Mouse (Mus musculus): ENCODE measurements around the gene Sgms1.

DNA sequence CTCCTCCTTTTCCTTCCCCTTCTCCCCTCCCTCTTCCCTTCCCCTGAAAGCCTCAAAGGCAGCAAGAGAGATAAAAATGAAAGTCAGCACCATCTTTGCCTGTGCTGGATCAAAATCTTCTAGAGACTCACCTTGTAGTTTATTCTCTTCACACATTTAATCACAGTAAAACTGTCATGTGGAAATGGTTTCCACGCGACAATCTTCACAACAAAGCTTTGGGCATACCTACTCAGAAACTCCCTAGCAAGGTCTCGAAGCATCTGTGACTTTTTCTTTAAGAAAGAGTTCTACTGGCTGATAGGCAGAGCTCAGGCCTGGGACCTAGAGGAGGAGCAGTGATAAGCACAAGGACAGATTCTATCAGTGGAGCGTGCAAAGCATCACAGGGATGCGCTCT lies 131.4 kb downstream of the Sgms1 start:
- TF ChIP-seq POLR2A (IDR thresholded peaks at IDR 0.05; ENCODE audit: control insufficient read depth, low read depth, low read length), result no peak
- no peak for TF ChIP-seq CTCF (IDR thresholded peaks at IDR 0.05; ENCODE audit: control insufficient read depth, insufficient read depth, insufficient replicate concordance, low read depth, low read length)

Data from testis, adult 2 months (tissue).